Mouse (Mus musculus): ENCODE results near the gene Mpv17. TPM values are rescaled to one million over a fixed set of nuclear protein-coding genes. Genes with fewer than 3 reads are reported as not detected.

Gene Mpv17
- polyA plus RNA-seq, 1 experiment from 2014 or later = 56.1 TPM

DNA sequence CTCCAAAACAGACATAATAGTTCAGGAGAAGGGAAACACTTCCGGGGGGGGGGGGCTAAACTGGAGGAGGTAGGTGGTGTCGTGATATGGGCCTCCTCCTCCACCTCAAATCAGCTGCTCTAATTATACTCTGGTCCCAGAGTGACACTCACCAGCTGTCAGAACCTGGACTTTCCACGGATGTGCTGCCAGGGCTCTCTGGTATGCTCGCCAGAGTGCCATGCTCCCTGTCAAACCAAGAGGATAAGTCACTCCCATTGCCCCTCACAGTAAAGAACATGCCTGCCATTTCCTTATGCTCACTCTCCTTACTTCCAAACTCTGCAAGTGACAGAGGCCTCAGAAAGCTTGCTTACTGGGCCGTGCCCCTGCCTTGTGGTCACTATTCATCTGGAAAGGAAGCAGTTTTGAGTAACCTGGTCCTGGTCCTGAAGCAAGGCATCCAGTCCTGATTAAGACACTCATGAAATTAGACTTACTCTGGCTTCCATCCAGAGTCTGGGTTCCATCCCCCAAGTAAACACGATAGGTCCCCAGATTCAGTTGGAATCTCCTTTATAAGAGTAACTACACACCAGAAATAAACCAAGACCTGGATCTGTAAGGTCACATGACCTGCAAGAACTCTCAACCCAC is 417 bp downstream of the Mpv17 start:
- H3K4me2 ChIP-seq (ENCODE audit: low read length) = peak overlapping the region; percentile 81
- H3K27me3 ChIP-seq (replicated peaks; ENCODE audit: control insufficient read depth, insufficient read depth, low read length) = no peaks in the 10 kb centered on the region
- 38% methylated on average over 6 of the region's 6 CpGs for WGBS
- peaks cover 11% of the 10 kb centered on the region for H3K4me1 ChIP-seq (ENCODE audit: control insufficient read depth, insufficient read depth, low read depth, low read length)
- peak overlapping the region; percentile 72 for H3K4me3 ChIP-seq (ENCODE audit: low read length)
- peak; percentile 48 for ATAC-seq
- H3K36me3 ChIP-seq (ENCODE audit: control insufficient read depth, insufficient read depth, low read length) = peaks cover 19% of the 10 kb centered on the region
- H3K9ac ChIP-seq (ENCODE audit: low read depth, low read length) = peak overlapping the region; percentile 81
- no peaks in the 10 kb centered on the region for H3K9me3 ChIP-seq (ENCODE audit: control insufficient read depth, low read length)
- H3K27ac ChIP-seq (ENCODE audit: low read depth, low read length) = peak overlapping the region; percentile 77

DNA sequence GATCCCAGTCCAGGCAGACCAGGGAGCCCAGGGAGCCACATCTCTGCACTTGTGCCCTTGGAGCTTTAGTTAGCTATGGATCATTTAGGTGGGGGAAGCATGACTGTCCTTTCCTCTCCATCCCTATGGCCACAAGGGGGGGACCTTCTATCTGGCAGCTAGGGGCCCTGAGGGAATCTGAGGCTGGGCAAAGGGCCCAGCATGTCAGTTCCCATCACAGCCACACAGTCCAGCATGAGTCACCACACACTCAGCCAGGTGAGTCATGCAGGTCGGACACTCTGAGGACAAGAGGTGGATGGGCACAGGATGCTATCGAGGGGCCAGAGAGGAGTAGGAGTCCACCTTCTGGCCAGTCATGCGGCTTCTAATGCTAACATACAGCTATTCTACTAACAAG is 2.3 kb downstream of the Mpv17 start:
- H3K9ac ChIP-seq (ENCODE audit: low read depth, low read length) = no peak overlapping the region
- H3K27me3 ChIP-seq (replicated peaks; ENCODE audit: control insufficient read depth, insufficient read depth, low read length) = no peaks in the 10 kb centered on the region
- no peak for ATAC-seq
- H3K9me3 ChIP-seq (ENCODE audit: control insufficient read depth, low read length) = no peaks in the 10 kb centered on the region
- peaks cover 1% of the 10 kb centered on the region for H3K36me3 ChIP-seq (ENCODE audit: control insufficient read depth, insufficient read depth, low read length)
- H3K4me1 ChIP-seq (ENCODE audit: control insufficient read depth, insufficient read depth, low read depth, low read length) = peaks cover 11% of the 10 kb centered on the region
- WGBS = 93% methylated on average over 3 of the region's 3 CpGs
- H3K4me2 ChIP-seq (ENCODE audit: low read length) = no peak overlapping the region
- no peak overlapping the region for H3K4me3 ChIP-seq (ENCODE audit: low read length)
- no peak overlapping the region for H3K27ac ChIP-seq (ENCODE audit: low read depth, low read length)

DNA sequence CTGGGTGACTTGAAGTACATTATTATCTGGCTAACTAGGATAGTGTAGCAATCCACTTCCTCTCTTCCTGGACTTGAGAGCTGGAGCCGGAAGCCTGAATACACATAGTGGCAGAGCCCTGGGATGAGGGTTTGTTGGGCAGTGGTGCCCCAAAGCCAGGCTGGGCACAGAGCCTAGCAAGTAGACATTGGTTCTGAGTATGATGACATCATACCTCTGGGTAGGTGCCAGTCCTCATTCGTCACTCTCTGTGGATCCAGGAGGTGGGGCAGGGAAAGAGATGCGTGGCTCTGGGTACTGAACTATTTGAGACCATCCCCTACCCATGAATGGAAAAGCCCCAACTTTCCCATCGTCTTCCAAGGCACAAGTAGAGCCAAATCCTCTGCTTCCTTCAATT is 4.3 kb downstream of the Mpv17 start:
- no peaks in the 10 kb centered on the region for H3K9me3 ChIP-seq (ENCODE audit: control insufficient read depth, low read length)
- no peak for ATAC-seq
- H3K4me1 ChIP-seq (ENCODE audit: control insufficient read depth, insufficient read depth, low read depth, low read length) = peaks cover 10% of the 10 kb centered on the region
- 0 out of 2 replicates have a peak, but pooled peaks cover 4% of the 10 kb centered on the region for H3K36me3 ChIP-seq (ENCODE audit: control insufficient read depth, insufficient read depth, low read length)
- no peak overlapping the region for H3K4me3 ChIP-seq (ENCODE audit: low read length)
- H3K9ac ChIP-seq (ENCODE audit: low read depth, low read length) = no peak overlapping the region
- H3K4me2 ChIP-seq (ENCODE audit: low read length) = no peak overlapping the region
- 76% methylated on average over 4 of the region's 4 CpGs for WGBS
- no peak overlapping the region for H3K27ac ChIP-seq (ENCODE audit: low read depth, low read length)
- no peaks in the 10 kb centered on the region for H3K27me3 ChIP-seq (replicated peaks; ENCODE audit: control insufficient read depth, insufficient read depth, low read length)

DNA sequence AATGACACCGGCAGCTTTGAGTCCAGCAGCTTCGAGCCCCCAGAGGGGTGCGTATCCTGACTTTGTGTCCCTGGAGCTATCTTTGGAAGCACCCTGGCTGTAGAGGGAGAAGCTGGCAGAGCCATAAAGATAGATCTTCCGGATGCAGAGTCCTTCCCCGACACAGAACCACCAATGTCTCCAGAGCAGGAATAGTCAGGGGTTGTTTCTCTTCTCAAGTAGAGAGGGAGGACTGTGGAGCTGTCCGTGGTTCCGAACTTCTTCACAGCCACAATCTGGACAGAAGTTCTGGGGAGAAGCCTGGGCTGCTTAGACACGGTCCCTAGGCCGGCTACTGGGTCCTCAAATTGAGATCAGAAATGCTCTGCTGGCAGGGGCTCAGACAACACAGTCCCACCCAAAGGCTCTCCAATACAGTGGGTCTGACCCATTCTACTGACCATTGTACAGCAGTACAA is 15.1 kb downstream of the Mpv17 start:
- Histone ChIP-seq H3K4me1 (ENCODE audit: control insufficient read depth, insufficient read depth, low read depth, low read length) (peaks cover 16% of the 10 kb centered on the region), H3K4me2 (ENCODE audit: low read length) (no peak overlapping the region), H3K4me3 (ENCODE audit: low read length) (no peak overlapping the region), H3K9ac (ENCODE audit: low read depth, low read length) (no peak overlapping the region), H3K36me3 (ENCODE audit: control insufficient read depth, insufficient read depth, low read length) (peaks cover 4% of the 10 kb centered on the region), H3K27me3 (replicated peaks; ENCODE audit: control insufficient read depth, insufficient read depth, low read length) (peaks cover 51% of the 10 kb centered on the region), H3K9me3 (ENCODE audit: control insufficient read depth, low read length) (no peaks in the 10 kb centered on the region), H3K27ac (ENCODE audit: low read depth, low read length) (no peak overlapping the region)
- no peak for ATAC-seq
- 17% methylated on average over 9 of the region's 9 CpGs for WGBS

DNA sequence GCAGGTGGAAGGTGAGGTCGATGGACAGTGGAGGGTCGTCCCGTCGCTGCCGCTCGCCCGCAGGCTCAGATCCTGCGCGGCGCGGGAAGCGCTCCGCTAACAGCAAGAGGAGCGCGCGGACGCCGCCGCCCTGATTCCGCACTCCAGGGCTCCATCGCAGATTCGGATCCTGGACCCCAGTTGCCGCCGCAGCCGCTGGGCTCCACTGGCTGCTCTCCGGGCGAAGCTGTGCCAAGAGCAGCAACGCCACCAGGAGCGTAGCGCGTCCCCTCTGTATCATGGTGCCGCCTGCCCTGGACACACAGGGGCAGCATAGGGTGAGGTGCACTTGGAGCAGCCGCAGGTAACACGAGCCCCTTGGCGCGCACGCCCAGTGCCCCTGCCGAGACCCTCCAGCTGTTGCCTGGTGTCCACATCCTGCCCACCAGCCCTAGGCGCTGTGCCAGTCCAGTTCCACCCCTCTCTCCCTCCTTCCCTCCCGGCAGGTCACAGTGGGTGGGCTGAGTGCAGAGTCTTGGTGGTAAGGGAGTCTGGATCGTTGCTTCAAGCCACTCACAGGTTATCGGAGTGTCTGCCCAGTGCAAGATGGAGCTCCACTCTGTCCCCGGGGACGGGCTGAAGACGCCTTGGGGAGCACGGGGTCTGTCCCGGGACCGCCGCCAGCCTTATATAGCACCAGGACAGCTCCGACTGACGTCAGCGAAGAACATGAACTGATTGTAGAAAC is 15.6 kb downstream of the Mpv17 start, which contains the start of gene Ucn:
Gene Ucn (minus strand): TSS at position 589 of the 727 bp plus-strand sequence.
- 1% methylated on average over 52 of the region's 52 CpGs for WGBS
- Histone ChIP-seq H3K4me2 (ENCODE audit: low read length) (peak within 1 kb of the TSS; percentile 58), H3K27me3 (replicated peaks; ENCODE audit: control insufficient read depth, insufficient read depth, low read length) (peaks cover 51% of the 10 kb centered on the region), H3K9me3 (ENCODE audit: control insufficient read depth, low read length) (no peaks in the 10 kb centered on the region), H3K27ac (ENCODE audit: low read depth, low read length) (no peak within 1 kb of the TSS), H3K36me3 (ENCODE audit: control insufficient read depth, insufficient read depth, low read length) (peaks cover 1% of the 10 kb centered on the region; the same call in 1 of the 2 replicates), H3K4me3 (ENCODE audit: low read length) (peak within 1 kb of the TSS; percentile 35), H3K4me1 (ENCODE audit: control insufficient read depth, insufficient read depth, low read depth, low read length) (peaks cover 16% of the 10 kb centered on the region), H3K9ac (ENCODE audit: low read depth, low read length) (0 out of 2 replicates have a peak within 1 kb of the TSS, but pooled peaks have one; percentile 36)
- 0 out of 2 replicates have a peak, but pooled peaks have one; percentile 20 for ATAC-seq

DNA sequence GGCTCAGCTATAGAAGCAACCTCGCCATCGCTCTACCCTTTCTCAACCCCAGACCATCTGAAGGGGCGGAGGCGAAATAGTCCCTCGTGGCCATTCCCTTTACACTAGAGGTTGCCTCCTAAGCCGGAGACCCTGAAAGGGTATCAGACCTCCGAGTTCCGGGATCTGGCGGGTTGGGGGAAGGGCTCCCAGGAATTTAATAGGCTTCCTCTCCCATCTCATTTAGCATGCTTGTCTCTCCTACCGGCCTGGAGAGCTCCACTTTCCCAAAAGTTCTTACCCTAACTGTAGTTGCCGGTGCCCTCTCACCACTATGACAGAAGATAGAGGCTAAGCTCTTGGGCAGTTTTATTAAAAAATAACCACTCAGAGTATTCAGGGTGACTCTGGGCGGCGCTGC is 16.4 kb downstream of the Mpv17 start:
- peak overlapping the region; percentile 35 for H3K4me3 ChIP-seq (ENCODE audit: low read length)
- peaks cover 51% of the 10 kb centered on the region for H3K27me3 ChIP-seq (replicated peaks; ENCODE audit: control insufficient read depth, insufficient read depth, low read length)
- H3K36me3 ChIP-seq (ENCODE audit: control insufficient read depth, insufficient read depth, low read length) = no peaks in the 10 kb centered on the region
- H3K4me2 ChIP-seq (ENCODE audit: low read length) = peak overlapping the region; percentile 58
- 1% methylated on average over 13 of the region's 13 CpGs for WGBS
- no peaks in the 10 kb centered on the region for H3K9me3 ChIP-seq (ENCODE audit: control insufficient read depth, low read length)
- H3K27ac ChIP-seq (ENCODE audit: low read depth, low read length) = no peak overlapping the region
- peaks cover 16% of the 10 kb centered on the region for H3K4me1 ChIP-seq (ENCODE audit: control insufficient read depth, insufficient read depth, low read depth, low read length)
- no peak overlapping the region for H3K9ac ChIP-seq (ENCODE audit: low read depth, low read length)
- no peak for ATAC-seq

DNA sequence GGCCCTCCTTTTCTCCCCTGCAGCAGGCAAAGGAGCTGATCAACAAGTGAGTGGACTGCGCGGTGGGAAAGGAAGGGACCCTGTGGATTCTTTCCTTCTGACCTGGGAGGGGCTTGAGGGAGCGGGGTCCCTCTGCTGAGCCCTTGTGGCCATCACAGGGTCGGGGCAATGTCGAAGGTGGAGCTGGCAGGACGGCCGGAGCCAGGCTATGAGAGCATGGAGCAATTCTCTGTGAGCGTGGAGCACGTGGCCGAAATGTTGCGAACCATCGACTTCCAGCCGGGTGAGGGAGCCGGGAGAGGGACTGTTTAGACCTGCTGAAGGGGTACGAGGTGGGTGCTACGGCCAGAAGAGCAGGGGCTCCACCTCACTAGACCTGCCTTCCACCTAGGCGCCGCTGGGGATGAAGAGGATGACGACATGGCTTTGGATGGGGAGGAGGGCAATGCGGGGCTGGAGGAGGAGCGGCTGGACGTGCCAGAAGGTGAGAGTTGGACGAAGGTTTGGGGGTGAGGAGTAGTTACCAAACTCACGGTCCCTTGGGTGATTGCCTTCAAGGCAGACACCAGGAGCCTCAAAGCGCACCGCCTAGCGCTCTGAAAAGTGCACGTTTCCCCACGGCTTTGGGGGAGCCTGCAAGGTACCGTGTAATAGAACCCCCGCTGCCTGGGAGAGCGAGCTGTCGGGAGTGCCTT is 17.2 kb downstream of the Mpv17 start:
- H3K27me3 ChIP-seq (replicated peaks; ENCODE audit: control insufficient read depth, insufficient read depth, low read length) = peaks cover 51% of the 10 kb centered on the region
- H3K4me3 ChIP-seq (ENCODE audit: low read length) = peak overlapping the region; percentile 35
- H3K9ac ChIP-seq (ENCODE audit: low read depth, low read length) = no peak overlapping the region
- no peaks in the 10 kb centered on the region for H3K9me3 ChIP-seq (ENCODE audit: control insufficient read depth, low read length)
- 1% methylated on average over 33 of the region's 33 CpGs for WGBS
- no peak overlapping the region for H3K27ac ChIP-seq (ENCODE audit: low read depth, low read length)
- peak overlapping the region; percentile 58 for H3K4me2 ChIP-seq (ENCODE audit: low read length)
- H3K4me1 ChIP-seq (ENCODE audit: control insufficient read depth, insufficient read depth, low read depth, low read length) = peaks cover 16% of the 10 kb centered on the region
- ATAC-seq = no peak
- no peaks in the 10 kb centered on the region for H3K36me3 ChIP-seq (ENCODE audit: control insufficient read depth, insufficient read depth, low read length)

DNA sequence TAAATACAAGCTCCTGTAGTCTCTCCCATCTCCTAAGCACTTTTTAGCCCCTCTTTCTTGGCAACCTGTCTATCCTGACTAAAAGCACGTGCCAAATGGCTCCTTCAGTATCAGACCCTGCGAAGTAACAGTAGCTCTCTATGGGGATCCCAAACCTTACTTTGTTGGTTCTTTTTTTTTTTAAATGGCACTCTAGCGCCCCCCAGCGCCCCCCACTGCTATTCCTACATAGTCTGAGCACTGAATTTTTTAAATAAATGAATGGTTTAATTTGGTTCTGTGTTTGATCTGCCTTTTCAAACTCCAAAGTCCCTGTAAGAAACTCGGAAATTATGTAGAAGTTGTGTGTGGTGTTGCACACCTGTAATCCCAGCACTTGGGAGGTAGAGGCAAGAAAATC is 28.0 kb downstream of the Mpv17 start:
- Histone ChIP-seq H3K9ac (ENCODE audit: low read depth, low read length) (no peak overlapping the region), H3K27ac (ENCODE audit: low read depth, low read length) (no peak overlapping the region), H3K36me3 (ENCODE audit: control insufficient read depth, insufficient read depth, low read length) (no peaks in the 10 kb centered on the region), H3K4me2 (ENCODE audit: low read length) (no peak overlapping the region), H3K4me3 (ENCODE audit: low read length) (no peak overlapping the region), H3K27me3 (replicated peaks; ENCODE audit: control insufficient read depth, insufficient read depth, low read length) (peaks cover 2% of the 10 kb centered on the region; the same call in 1 of the 2 replicates), H3K4me1 (ENCODE audit: control insufficient read depth, insufficient read depth, low read depth, low read length) (no peaks in the 10 kb centered on the region), H3K9me3 (ENCODE audit: control insufficient read depth, low read length) (no peaks in the 10 kb centered on the region)
- ATAC-seq = no peak
- WGBS = 41% methylated on average over 5 of the region's 5 CpGs

DNA sequence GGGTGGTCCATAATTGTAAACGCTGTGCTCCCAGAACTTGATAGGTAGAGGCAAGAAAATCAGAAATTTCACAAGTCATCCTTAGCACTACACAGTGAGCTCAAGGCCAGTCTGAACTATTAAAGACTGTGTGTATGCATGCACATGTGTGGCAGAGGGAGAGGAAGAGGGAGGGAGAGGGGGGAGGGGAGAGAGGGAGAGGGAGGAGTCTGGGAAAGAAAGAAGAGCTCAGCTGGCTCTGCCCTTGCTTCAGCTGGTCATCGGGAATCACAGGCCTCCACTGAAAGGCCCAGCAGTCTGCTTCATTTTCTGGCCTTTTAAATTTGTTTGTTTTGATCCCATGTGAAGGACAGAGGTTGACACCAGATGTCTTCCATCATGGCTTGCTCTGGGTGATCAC is 30.6 kb downstream of the Mpv17 start:
- H3K4me1 ChIP-seq (ENCODE audit: control insufficient read depth, insufficient read depth, low read depth, low read length) = no peaks in the 10 kb centered on the region

More for the DNA sequence above, 30.6 kb downstream of the Mpv17 start:
- Histone ChIP-seq H3K9ac (ENCODE audit: low read depth, low read length) (no peak overlapping the region), H3K4me3 (ENCODE audit: low read length) (no peak overlapping the region), H3K4me2 (ENCODE audit: low read length) (no peak overlapping the region), H3K9me3 (ENCODE audit: control insufficient read depth, low read length) (no peaks in the 10 kb centered on the region), H3K27ac (ENCODE audit: low read depth, low read length) (no peak overlapping the region), H3K27me3 (replicated peaks; ENCODE audit: control insufficient read depth, insufficient read depth, low read length) (no peaks in the 10 kb centered on the region), H3K36me3 (ENCODE audit: control insufficient read depth, insufficient read depth, low read length) (no peaks in the 10 kb centered on the region)
- ATAC-seq = no peak
- 39% methylated on average over 2 of the region's 2 CpGs for WGBS
